Mouse (Mus musculus) liver, embryonic 12.5 days (tissue): ENCODE results near the gene Kcnk15. TPM values are rescaled to one million over a fixed set of nuclear protein-coding genes. Genes with fewer than 3 reads are reported as not detected.

ENCODE experiments used
- ATAC-seq: fragments of 200-750 bp; cut with Nextera tagmentation; 2 replicates; pipeline ENCODE4 v1.8.0; 2017; ENCODE audit warnings: moderate number of reproducible peaks, mild to moderate bottlenecking, moderate library complexity
- H3K27ac ChIP-seq: fragments of 300-500 bp; sonication (generic); 2 replicates; pipeline ENCODE4 v1.5.1; 2016; ENCODE audit warnings: mild to moderate bottlenecking
- H3K27me3 ChIP-seq: fragments of 300-500 bp; sonication (generic); replicated peaks from 2 replicates; pipeline ENCODE4 v1.6.1; 2016; ENCODE audit warnings: mild to moderate bottlenecking, moderate library complexity
- H3K36me3 ChIP-seq: fragments of 300-500 bp; sonication (generic); 2 replicates; pipeline ENCODE4 v1.6.1; 2016; ENCODE audit warnings: mild to moderate bottlenecking, moderate library complexity
- H3K4me1 ChIP-seq: fragments of 300-500 bp; sonication (generic); 2 replicates; pipeline ENCODE4 v1.6.1; 2016
- H3K4me2 ChIP-seq: fragments of 300-500 bp; sonication (generic); 2 replicates; pipeline ENCODE4 v1.6.1; 2016; ENCODE audit warnings: mild to moderate bottlenecking, moderate library complexity
- H3K4me3 ChIP-seq: fragments of 300-500 bp; sonication (generic); 2 replicates; pipeline ENCODE4 v1.5.1; 2016; ENCODE audit warnings: mild to moderate bottlenecking, moderate library complexity
- H3K9ac ChIP-seq: fragments of 300-500 bp; sonication (generic); 2 replicates; pipeline ENCODE4 v1.6.1; 2016; ENCODE audit warnings: mild to moderate bottlenecking, moderate library complexity
- H3K9me3 ChIP-seq: fragments of 300-500 bp; sonication (generic); replicated peaks from 2 replicates; pipeline ENCODE4 v1.6.1; 2016; ENCODE audit warnings: mild to moderate bottlenecking, moderate library complexity
- WGBS: fragments of 180-500 bp; shearing (Covaris S2); methylation state at CpG from one replicate; pipeline ENCODE4 v1.1.7; 2016; ENCODE audit not compliant: insufficient replicate concordance; 5-methylcytosine and 5-hydroxymethylcytosine counted together
- polyA plus RNA-seq: library from polyadenylated mRNA; unstranded; fragments of >200 nt; fragmentation: Nextera tagmentation; extraction: Ambion mirVana; gene quantifications from 2 replicates; pipeline ENCODE4 v1.2.1, GENCODE M21; 2016

The Kcnk15 gene
- polyA plus RNA-seq, 1 experiment from 2014 or later, result not detected

- H3K36me3 ChIP-seq, result no peaks in the 10 kb centered on the region
- H3K9me3 ChIP-seq, result no peaks in the 10 kb centered on the region
- no peaks in the 10 kb centered on the region for H3K4me1 ChIP-seq
- no peak for ATAC-seq
- 74% methylated on average over 7 of the region's 7 CpGs for WGBS
- no peak overlapping the region for H3K9ac ChIP-seq
- H3K27me3 ChIP-seq, result no peaks in the 10 kb centered on the region
- no peak overlapping the region for H3K27ac ChIP-seq
- H3K4me3 ChIP-seq, result no peak overlapping the region
- no peak overlapping the region for H3K4me2 ChIP-seq
Measured at GRCm38 (mm10) chr2:163901043-163901442, 47.6 kb downstream of the Kcnk15 start.

- H3K27me3 ChIP-seq, result peaks cover 5% of the 10 kb centered on the region
- H3K4me1 ChIP-seq, result no peaks in the 10 kb centered on the region
- no peaks in the 10 kb centered on the region for H3K36me3 ChIP-seq
- H3K9me3 ChIP-seq, result no peaks in the 10 kb centered on the region
- no peak overlapping the region for H3K27ac ChIP-seq
- WGBS, result 44% methylated on average over 4 of the region's 4 CpGs
- H3K4me2 ChIP-seq, result no peak overlapping the region
- H3K4me3 ChIP-seq, result no peak overlapping the region
- H3K9ac ChIP-seq, result no peak overlapping the region
- ATAC-seq, result no peak
Measured at GRCm38 (mm10) chr2:163902448-163902847, 49.0 kb downstream of the Kcnk15 start.

GRCm38 (mm10) chr2:163903461-163903860, 50.0 kb downstream of the Kcnk15 start:
- no peaks in the 10 kb centered on the region for H3K4me1 ChIP-seq
- no peak overlapping the region for H3K27ac ChIP-seq
- ATAC-seq, result no peak
- H3K36me3 ChIP-seq, result no peaks in the 10 kb centered on the region
- no peak overlapping the region for H3K4me2 ChIP-seq
- no peaks in the 10 kb centered on the region for H3K9me3 ChIP-seq
- H3K4me3 ChIP-seq, result no peak overlapping the region
- H3K9ac ChIP-seq, result no peak overlapping the region
- WGBS, result 66% methylated on average over 11 of the region's 11 CpGs
- H3K27me3 ChIP-seq, result peaks cover 5% of the 10 kb centered on the region

- Histone ChIP-seq H3K9ac (no peak overlapping the region), H3K9me3 (no peaks in the 10 kb centered on the region), H3K4me1 (no peaks in the 10 kb centered on the region), H3K27me3 (peaks cover 5% of the 10 kb centered on the region), H3K27ac (no peak overlapping the region), H3K4me3 (no peak overlapping the region), H3K4me2 (no peak overlapping the region), H3K36me3 (no peaks in the 10 kb centered on the region)
- 62% methylated on average over 4 of the region's 4 CpGs for WGBS
- ATAC-seq, result no peak
Measured at GRCm38 (mm10) chr2:163904323-163904722, 50.9 kb downstream of the Kcnk15 start.

- 52% methylated on average over 5 of the region's 5 CpGs for WGBS
- H3K4me2 ChIP-seq, result no peak overlapping the region
- no peak overlapping the region for H3K27ac ChIP-seq
- no peak for ATAC-seq
- no peak overlapping the region for H3K4me3 ChIP-seq
- H3K36me3 ChIP-seq, result no peaks in the 10 kb centered on the region
- no peaks in the 10 kb centered on the region for H3K4me1 ChIP-seq
- no peak overlapping the region for H3K9ac ChIP-seq
- no peaks in the 10 kb centered on the region for H3K9me3 ChIP-seq
- peaks cover 5% of the 10 kb centered on the region for H3K27me3 ChIP-seq
Measured at GRCm38 (mm10) chr2:163907131-163907530, 53.7 kb downstream of the Kcnk15 start.

Other genes starting within 250 kb of the Kcnk15 start
- 127 and 132 TPM in 2 replicates for gene Serinc3, start 208.5 kb upstream of the Kcnk15 start, polyA plus RNA-seq
- gene Pkig, start 195.3 kb upstream of the Kcnk15 start, polyA plus RNA-seq, result 133 and 134 TPM in 2 replicates
- 6.6 and 6.7 TPM in 2 replicates for gene Ada, start 103.4 kb upstream of the Kcnk15 start, polyA plus RNA-seq
- gene Ccn5, start 32.8 kb upstream of the Kcnk15 start, polyA plus RNA-seq, result 0.14 and 0.15 TPM in 2 replicates
- 0.07 and 0.11 TPM in 2 replicates for gene Rims4, start 65.0 kb downstream of the Kcnk15 start, polyA plus RNA-seq
- gene Ywhab, start 141.3 kb downstream of the Kcnk15 start, polyA plus RNA-seq, result 154 and 161 TPM in 2 replicates
- gene Pabpc1l, start 171.8 kb downstream of the Kcnk15 start, polyA plus RNA-seq, result 0.17 and 0.31 TPM in 2 replicates
- gene Stk4, start 216.7 kb downstream of the Kcnk15 start, polyA plus RNA-seq, result 20.7 and 21.0 TPM in 2 replicates
- gene Tomm34, start 217.5 kb downstream of the Kcnk15 start, polyA plus RNA-seq, result 32.4 TPM in 2 replicates